Comparison of ENCODE assay signal across 7 mouse cellular contexts in the genomic region with DNA sequence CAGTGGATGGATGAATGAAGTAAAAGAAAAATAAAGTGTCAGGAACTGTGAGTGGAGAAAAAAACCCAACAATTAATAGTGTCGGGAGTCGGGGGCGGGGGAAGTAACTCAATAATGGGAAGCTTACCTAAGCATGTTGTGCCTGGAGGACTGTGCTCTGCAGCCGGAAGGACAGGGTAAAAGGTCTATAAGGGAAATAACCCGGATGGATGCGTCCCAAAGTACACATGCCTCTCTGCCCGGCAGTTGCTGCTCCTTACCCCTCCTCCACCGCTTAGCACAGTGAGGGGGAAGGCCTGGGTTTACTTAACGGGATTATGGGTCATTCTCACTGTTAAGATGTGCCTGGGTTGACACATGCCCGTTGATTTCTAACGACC. TPM values are rescaled to one million over a fixed set of nuclear protein-coding genes. Genes with fewer than 3 reads are reported as not detected.
DNase-seq lines count a peak whose midpoint lies in the region; ATAC-seq lines count a peak whose summit lies in the region.

No protein-coding gene starts in this region.

- H3K9ac ChIP-seq in heart, embryonic 16.5 days (ENCODE audit: low read length): peak overlapping the region; percentile 78

- no peaks in the 10 kb centered on the region for H3K36me3 ChIP-seq in heart, embryonic 16.5 days (ENCODE audit: control insufficient read depth, insufficient read depth)

- H3K27ac ChIP-seq in heart, embryonic 16.5 days (ENCODE audit: low read length): peak overlapping the region; percentile 99

- no peaks in the 10 kb centered on the region for H3K9me3 ChIP-seq in heart, embryonic 16.5 days (replicated peaks; ENCODE audit: control insufficient read depth, low read length)

- peak overlapping the region; percentile 69 for H3K4me3 ChIP-seq in heart, embryonic 16.5 days (ENCODE audit: low read length)

- peak; percentile 81 for DNase-seq in ES-CJ7 (ENCODE audit: low read depth, low spot score)
- peak; percentile 69 for DNase-seq in adrenal gland, adult 2 months
- peak; percentile 44 to 69 for DNase-seq in kidney, postnatal 4 days
- DNase-seq in lung, postnatal 4 days: peak; percentile 47
- peak; percentile 23 for DNase-seq in right cerebral cortex, postnatal 14 days

- H3K4me2 ChIP-seq in heart, embryonic 16.5 days (ENCODE audit: low read depth, low read length): peak overlapping the region; percentile 92

- peak; percentile 63 for ATAC-seq in erythroblast, adult 5-6 weeks (replicated peaks; ENCODE audit: low FRiP score, poor library complexity, severe bottlenecking)
- peak; percentile 80 for ATAC-seq in heart, embryonic 16.5 days (replicated peaks; ENCODE audit: extremely low read depth, insufficient read depth, low FRiP score)

- H3K27me3 ChIP-seq in heart, embryonic 16.5 days (ENCODE audit: control insufficient read depth, insufficient read depth, low read length): no peaks in the 10 kb centered on the region

- WGBS in heart, embryonic 16.5 days: under 1% methylated on average over 11 of the region's 11 CpGs

- peaks cover 18% of the 10 kb centered on the region for H3K4me1 ChIP-seq in heart, embryonic 16.5 days (ENCODE audit: control insufficient read depth, insufficient read depth, low read length)

RNA-seq across cellular contexts. Expression of gene Hnrnpu, which starts 31.7 kb away (rescaled TPM):
- 100 to 1,000 TPM; 319 to 336 TPM for total RNA-seq in adrenal gland, adult 2 months (2021)
- 27.4 and 28.2 TPM in 2 replicates for polyA plus RNA-seq in adrenal gland, adult 2 months (2012; rRNA removed)
- 125 and 168 TPM in 2 replicates for total RNA-seq in erythroblast, adult 5-6 weeks (2015; ENCODE audit: low replicate concordance)
- total RNA-seq in erythroblast, adult 5-6 weeks (2017; ENCODE audit: low replicate concordance): 167 and 210 TPM in 2 replicates
- 192 and 219 TPM in 2 replicates for polyA plus RNA-seq in heart, embryonic 16.5 days (2015; fragmentation: Nextera tagmentation; extraction: Ambion mirVana)

RNA-seq across cellular contexts. Expression of gene Efcab2, which starts 36.6 kb away (rescaled TPM):
- total RNA-seq in adrenal gland, adult 2 months (2021): 1 to 10 TPM; 2.6 to 2.9 TPM
- 0.07 and 0.08 TPM in 2 replicates for polyA plus RNA-seq in adrenal gland, adult 2 months (2012; rRNA removed)
- 2.7 and 3.3 TPM in 2 replicates for total RNA-seq in erythroblast, adult 5-6 weeks (2015; ENCODE audit: low replicate concordance)
- total RNA-seq in erythroblast, adult 5-6 weeks (2017; ENCODE audit: low replicate concordance): 1.3 and 1.4 TPM in 2 replicates
- polyA plus RNA-seq in heart, embryonic 16.5 days (2015; fragmentation: Nextera tagmentation; extraction: Ambion mirVana): 16.2 and 19.1 TPM in 2 replicates

RNA-seq across cellular contexts. Expression of gene Cox20, which starts 50.3 kb away (rescaled TPM):
- total RNA-seq in adrenal gland, adult 2 months (2021): 100 to 1,000 TPM in 1 of 2 experiments, 10 to 100 TPM in 1; 95.5 to 132 TPM
- polyA plus RNA-seq in adrenal gland, adult 2 months (2012; rRNA removed): 4.1 and 4.7 TPM in 2 replicates
- total RNA-seq in erythroblast, adult 5-6 weeks (2015; ENCODE audit: low replicate concordance): 53.6 and 94.9 TPM in 2 replicates
- 54.2 and 68.2 TPM in 2 replicates for total RNA-seq in erythroblast, adult 5-6 weeks (2017; ENCODE audit: low replicate concordance)
- 268 and 273 TPM in 2 replicates for polyA plus RNA-seq in heart, embryonic 16.5 days (2015; fragmentation: Nextera tagmentation; extraction: Ambion mirVana)

Comparison
In these comparisons a context has a peak if more than half of its experiments do, and no peak if none do; other contexts are left out.
1. Peak in every context shown above with its lines: DNase-seq, ATAC-seq, H3K4me3 ChIP-seq and H3K27ac ChIP-seq.
2. DNase-seq: peak in every context shown above with its lines; median percentile 81 in ES-CJ7; 69 in adrenal gland, adult 2 months; 56 in kidney, postnatal 4 days; 47 in lung, postnatal 4 days; 23 in right cerebral cortex, postnatal 14 days.